Mouse (Mus musculus): Measurements from ENCODE around the gene Ubap1. TPM values are rescaled to one million over a fixed set of nuclear protein-coding genes. Genes with fewer than 3 reads are reported as not detected.

Gene Ubap1
- total RNA-seq, 2 experiments from 2014 or later, result 43.1 to 54.6 TPM

DNA sequence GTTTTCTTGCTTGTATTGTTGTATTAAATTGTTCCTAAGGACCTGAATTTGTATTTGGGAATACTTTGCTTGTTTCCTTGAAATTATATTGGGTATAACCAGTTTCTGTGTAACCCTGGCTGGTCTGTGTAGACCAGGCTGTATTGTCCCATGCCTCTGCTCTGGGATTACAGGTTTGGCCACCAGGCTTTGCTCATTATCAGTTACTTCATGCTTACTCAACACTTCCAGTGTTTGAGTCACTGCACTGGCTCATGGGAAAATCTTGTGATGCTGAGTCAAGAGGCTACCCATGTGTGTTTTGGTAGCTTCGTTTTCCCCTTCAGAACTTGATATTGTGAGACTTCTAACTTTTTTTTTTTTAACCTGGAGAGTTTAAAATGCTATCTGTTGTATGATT, 4.5 kb downstream of the Ubap1 start:
- no peak for DNase-seq (ENCODE audit: low spot score in 2 of 2)

DNA sequence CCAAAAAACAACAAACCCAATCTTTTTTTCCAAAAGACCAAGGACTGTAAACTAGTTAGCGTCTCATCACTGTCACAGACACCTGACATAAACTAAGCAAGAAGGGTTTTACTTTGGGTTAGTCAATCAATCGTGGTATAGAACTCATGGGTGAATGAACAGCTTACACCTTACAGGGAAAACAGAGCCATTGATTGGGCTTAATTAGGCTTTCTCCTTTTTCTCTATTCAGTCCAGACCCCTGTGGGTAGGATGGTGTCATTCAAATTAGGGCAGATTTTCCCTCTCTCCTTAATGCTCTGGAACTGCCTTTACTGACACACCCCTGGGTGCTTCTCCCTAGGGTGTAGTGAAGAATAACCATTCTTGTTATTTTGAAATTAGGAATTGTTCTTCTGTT, 8.4 kb downstream of the Ubap1 start:
- DNase-seq (ENCODE audit: low spot score in 2 of 2), result no peak

DNA sequence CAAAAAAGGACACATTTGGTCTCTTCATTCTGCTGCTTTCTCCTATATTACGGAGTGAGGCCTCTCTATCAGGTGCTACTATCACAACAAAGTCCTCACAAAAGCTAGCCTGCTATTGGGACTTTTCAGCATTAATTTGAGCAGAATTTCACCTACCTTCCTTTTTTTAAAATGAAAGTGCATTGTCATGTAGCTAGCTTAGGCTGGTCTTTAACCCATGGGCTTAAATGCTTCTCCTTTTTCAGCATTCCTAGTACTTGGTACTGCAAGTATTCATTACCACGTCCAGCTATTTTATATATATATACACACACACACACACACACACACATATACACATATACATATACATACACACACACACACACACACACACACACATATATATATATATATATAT, 9.9 kb downstream of the Ubap1 start:
- DNase-seq (ENCODE audit: low spot score in 2 of 2), result no peak

DNA sequence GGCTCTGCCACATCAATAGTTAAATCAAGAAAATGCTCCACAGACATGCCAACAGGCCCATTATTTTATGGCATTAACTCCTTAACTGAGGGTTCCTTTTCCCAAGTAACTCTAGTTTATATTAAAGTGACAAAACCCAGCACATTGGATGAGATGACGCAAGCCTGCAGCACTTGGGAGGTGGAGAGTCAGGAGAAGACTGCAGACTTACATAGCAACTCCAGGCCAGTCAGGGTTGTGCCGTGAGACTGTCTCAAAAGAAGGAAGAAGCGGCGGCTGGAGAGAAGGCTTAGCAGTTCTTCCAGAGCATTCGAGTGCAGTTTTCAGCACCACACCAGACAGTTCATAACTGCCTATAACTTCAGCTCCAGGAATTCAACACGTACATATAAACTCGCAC, 10.6 kb downstream of the Ubap1 start:
- DNase-seq (ENCODE audit: low spot score in 2 of 2), result no peak

DNA sequence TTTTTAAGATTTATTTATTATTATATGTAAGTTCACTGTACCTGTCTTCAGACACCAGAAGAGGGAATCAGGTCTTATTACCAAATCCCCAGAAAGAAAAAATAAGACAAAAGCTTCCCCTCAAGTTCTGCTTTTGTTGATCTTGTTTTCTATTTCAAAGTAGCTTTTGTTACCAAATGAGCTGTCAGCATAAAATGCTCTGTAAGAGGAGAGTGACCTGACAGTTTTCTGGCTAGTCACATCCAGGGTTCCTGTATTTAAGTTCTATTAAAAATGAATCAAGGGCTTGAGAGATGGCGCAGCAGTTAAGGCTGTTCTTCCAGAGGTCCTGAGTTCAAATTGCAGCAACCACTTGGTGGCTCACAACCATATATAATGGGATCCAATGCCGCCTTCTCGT, 12.3 kb downstream of the Ubap1 start:
- no peak for DNase-seq (ENCODE audit: low spot score in 2 of 2)

DNA sequence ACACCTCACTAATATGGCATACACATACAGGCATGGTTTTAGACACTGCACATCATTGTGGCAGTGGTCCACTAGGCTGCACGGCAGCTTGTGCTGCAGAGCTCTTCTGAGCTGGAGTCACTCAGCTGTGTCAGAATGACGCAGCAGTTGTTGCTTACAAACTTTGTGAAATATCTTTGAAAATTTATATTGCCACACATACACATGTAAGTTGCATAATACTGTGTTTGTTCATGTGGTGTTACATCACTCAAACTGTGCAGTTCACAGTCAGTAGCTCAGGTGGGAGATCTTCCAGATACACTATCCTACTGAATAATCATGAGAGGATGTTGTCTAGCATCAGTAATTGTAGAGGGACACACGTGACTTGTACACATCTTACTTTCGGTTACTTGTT, 19.4 kb downstream of the Ubap1 start:
- no peak for DNase-seq (ENCODE audit: low spot score in 2 of 2)

DNA sequence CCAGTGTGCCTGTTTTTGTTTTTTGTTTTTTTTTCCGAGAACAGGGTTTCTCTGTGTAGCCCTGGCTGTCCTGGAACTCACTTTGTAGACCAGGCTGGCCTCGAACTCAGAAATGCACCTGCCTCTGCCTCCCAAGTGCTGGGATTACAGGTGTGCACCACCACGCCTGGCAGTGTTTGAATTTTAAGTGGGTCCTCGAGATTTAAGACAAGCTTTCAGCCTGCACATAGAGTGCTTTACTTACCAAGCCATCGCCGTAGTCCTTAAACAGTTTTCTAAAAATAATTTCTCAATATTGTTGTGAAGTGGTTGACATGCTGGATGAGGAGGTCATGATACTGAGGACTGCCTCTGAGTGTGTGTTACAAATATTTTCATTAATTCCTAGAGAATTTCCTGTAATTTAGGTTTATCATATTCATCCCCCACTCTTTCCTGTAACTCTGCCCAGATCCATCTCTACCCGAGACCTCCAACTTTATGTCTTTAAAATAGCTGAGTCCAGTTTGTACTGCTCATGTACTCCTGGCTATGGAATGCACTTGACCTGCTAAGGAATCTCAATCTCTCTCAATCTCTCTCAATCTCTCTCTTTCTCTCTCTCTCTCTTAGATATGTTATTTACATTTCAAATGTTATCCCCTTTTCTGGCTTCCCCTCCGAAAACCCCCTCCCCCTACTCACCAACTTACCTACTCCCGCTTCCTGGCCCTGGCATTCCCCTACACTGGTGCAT, 21.1 kb downstream of the Ubap1 start:
- no peak for DNase-seq (ENCODE audit: low spot score in 2 of 2)

DNA sequence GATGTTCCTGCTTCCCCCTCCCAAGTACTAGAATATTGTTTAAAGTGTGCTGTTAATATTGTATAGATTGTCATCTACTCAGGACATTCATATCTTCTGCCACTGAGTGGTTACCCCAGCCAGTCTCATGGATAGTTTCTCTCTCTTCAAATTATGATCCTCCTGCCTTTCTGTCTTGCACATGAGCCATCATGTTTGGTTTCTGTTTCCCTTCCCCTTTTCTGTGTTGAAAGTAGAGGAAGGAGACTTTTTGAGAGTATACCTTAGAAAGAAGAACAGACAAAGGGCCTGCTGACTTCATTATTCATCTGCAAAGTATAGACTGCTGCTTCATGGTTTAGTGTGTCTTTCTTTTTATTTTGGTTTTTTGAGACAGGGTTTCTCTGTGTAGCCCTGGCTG, 28.8 kb downstream of the Ubap1 start:
- no peak for DNase-seq (ENCODE audit: low spot score in 2 of 2)

DNA sequence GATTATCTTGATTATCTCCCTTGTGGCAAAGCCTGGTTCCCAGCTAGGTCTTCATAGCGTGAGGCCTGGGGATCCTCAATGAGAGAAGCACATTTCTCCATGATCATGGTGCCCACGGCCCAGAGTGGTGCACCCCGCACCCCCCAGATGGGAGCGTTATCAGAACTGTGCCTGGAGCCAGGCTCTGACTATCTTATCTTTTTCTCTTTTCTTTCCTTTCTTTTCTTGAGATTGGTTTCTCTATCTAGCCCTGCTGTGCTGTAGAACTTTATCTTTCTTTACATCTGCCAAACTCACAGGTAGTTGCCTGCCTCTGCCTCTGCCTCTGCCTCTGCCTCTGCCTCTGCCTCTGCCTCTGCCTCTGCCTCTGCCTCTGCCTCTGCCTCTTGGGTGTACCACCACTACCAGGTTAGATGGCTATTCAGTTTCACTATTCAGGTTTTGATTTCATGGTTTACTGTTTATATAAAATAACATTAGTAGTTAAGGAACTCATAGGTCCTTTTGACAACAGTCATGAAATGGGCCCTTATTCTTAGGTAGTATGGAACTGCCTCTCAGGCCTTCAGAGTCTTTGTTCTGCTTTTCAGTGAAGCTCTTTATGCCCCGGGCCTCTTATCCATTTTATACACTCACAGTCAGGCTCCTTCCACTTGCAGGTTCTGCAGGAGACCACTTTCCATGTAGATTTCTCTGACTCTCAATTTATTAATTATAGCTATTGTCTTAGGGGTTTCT, 32.6 kb downstream of the Ubap1 start:
- no peak for DNase-seq (ENCODE audit: low spot score in 2 of 2)

DNA sequence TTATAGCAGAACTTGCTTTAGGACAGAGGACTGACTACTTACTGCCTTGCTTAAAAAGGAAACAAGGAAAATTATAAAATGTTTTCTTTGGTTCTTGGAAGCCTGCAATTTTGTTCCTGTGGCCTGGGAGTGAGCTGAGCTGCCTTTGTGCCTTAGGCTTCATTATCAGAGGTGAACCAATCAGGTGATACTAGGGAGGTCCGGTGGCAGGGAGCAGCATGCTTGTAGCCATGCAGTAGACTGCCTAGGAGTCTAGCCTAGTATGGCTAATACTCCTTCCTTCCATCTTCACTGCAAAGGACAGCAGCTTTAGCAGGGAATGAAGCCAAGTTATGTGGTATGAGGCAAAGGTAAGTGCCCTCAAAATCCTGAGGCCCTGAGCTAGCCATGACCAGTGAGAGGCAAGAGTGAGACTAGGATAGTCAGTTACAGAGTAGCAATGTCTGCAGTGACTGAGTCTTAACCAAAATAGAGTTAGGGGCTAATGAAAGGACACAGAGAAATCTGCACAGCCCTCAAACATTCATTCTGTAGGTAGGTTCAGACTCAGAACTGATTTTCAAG, 37.7 kb downstream of the Ubap1 start:
- no peak for DNase-seq (ENCODE audit: low spot score in 2 of 2)

DNA sequence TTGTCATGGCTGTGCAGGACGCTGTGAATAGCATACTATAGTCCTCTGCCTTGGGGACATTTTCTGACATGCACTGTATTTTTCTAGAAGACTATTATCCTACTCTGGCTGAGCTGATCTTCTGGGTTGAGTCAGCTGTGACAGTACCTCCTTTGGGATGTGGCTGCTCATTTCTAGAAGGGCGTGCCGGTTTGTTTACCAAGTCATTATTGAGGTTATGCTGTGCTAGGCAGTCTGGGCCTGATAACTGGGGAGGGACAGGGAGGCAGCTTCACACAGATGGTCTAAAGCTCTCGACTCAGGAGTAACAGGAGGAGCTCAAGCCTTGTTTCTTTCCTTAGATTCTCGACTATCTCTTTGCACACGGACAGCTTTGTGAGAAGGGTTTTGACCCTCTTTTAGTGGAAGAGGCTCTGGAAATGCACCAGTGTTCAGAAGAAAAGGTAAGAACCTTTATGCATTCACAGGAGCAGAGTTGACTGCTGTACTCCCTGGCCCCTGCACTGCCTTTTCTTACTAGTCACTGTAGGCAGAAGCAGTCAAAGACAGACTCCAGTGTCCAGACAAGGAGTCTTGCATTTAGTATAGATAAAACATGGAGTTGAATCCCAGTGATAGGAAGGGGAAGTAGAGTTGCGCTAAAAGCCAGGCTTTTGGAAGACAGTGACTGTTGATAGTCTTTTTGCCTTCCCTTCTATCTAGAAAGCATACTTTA, 39.1 kb downstream of the Ubap1 start:
- DNase-seq (ENCODE audit: low spot score in 2 of 2), result no peak

DNA sequence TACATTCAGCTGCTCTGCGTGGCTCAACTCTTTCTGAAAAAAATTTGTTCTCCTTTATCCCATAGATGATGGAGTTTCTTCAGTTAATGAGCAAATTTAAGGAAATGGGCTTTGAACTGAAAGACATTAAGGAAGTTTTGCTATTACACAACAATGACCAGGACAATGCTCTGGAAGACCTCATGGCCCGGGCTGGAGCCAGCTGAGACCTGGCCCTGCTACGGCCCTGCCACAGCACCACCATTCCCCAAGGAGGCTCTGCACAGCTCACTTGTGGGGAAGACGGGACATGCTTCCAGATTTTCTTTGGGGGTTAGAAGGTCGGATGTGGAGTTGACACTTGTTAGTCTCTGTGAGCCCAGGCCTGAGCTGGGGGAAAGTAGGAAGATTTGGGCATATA, 39.8 kb downstream of the Ubap1 start:
- no peak for DNase-seq (ENCODE audit: low spot score in 2 of 2)

DNA sequence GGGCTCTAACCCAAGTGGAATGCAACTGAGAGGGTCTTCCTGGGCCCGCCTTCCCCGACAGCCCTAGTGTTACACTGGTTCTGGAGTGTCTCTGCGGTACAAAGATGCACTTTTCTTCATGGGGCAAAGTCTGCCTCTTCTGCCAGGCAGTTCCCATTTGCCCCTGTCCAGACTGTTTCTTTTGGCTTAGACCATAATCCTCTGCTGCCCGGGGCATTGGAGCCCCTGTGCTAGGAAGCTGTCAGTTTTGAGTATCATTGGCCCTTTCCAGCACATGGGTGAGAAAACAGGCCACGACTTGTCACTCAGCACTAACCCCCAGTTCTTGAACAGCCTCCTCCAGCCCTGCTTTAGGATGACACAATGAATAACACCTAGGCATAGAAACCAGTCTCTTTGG, 40.4 kb downstream of the Ubap1 start:
- no peak for DNase-seq (ENCODE audit: low spot score in 2 of 2)

DNA sequence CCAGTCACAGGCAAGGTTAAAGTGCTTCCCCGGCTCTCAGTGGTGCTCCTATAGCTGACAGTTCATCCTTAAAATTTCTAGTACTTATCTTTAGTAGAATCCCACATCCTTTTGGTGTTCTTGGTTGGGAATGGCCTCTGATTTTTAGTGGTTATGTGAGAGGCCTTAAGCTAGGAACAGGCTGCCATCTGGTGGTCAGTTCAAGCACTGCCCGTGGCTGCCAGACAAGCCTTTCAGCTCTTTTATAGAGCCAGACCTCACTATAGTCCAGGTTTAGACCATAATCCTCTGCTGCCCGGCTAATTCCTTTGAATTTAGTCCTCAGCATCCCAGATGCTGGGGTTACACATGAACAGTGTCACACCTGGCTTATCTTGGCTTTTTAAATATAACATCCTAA, 41.3 kb downstream of the Ubap1 start:
- peak; percentile 89 to 90 for DNase-seq (ENCODE audit: low spot score in 2 of 2)

DNA sequence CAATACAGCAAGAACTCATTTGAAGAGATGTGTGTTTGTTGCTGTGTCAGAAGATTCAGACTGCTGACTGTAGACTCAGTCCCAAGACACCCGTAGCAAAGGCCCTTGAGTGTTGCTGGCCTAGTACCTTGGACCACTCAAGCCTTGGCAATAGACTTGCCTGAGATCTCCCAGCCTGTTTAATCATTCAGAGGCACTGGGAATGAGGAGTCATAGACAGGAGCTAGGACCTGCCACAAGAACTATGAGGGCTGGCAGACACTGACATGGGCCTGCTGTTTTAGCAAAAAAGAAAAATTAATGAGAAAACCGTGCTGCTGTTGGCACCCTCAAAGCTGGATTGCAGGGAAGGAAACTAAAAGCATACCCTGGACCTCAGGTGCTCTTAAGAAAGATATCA, 42.2 kb downstream of the Ubap1 start:
- no peak for DNase-seq (ENCODE audit: low spot score in 2 of 2)

DNA sequence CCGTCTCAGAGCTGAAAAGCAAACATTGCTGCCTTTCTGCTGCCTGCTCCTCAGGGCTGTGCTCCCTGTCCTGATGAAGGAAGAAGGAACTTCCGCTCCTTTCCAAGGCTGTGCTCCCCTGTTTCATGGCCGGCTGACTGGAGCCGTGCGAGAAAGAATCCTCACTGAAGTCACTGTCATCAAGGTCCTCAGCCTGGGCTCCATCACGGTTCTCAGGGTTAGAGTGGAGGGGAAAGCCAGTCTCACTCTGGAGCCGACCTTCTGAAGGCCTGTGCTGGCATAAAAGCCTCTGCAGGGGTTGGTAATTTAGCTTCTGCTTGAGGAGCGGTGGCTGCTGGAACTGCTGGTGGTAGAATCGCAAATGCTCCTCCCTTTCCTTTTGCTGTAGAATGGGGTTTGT, 45.9 kb downstream of the Ubap1 start:
- DNase-seq (ENCODE audit: low spot score in 2 of 2), result no peak

DNA sequence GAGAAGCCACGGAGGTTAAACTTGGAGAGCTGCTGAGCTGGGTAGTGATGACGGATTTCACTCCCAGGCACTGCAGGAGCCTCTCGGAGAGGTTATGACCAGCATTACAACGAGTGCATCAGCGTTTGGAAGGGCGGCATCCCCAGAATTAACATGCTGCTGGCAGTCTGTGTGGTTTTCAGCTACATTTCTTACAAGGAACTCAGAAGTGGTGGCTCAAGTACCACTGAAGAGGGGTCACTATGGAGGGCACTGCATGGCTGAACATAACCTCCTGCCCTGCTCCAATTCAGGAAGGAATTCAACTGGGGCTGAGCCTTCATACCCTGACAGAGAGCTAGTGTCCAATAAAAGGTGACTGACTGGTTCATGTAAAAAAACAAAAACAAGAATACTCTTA, 49.6 kb downstream of the Ubap1 start:
- DNase-seq (ENCODE audit: low spot score in 2 of 2), result no peak

DNA sequence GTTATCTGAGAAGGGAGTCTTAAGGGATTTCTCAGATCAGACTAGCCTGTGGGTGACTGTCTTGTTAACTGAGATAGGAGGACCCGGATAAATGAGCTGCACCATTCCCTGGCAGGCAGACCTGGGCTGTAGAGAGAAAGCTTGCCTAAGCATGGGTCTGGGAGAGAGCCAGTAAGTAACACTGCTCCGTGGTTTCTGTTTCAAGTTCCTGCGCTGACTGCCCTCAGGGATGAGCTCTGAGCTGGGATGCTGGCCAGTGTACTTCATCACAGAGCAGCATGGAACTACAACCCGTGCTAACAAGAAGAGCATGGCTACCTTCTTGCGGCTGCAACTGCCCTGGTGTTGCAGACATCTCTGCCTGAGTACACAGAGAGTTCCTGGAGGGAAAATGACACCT, 51.1 kb downstream of the Ubap1 start:
- DNase-seq (ENCODE audit: low spot score in 2 of 2), result no peak

DNA sequence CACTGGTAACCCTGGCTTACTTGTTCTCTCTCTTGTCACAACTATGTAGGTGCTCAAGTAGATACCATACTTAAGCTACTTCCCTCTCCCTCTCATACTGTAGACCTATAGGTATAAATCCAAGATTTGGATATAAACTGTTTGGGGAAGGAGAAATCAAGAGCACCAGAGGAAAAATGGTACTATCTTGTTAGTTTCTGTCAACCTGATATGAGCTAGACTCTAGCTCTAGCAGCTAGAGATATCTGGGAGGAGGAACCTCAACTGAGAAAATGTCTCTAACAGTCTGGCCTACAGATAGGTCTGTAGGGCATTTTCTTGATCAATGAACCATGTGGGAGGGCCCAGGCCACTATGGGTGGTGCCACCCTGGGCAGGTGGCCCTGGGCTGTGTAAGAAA, 52.4 kb downstream of the Ubap1 start:
- no peak for DNase-seq (ENCODE audit: low spot score in 2 of 2)

DNA sequence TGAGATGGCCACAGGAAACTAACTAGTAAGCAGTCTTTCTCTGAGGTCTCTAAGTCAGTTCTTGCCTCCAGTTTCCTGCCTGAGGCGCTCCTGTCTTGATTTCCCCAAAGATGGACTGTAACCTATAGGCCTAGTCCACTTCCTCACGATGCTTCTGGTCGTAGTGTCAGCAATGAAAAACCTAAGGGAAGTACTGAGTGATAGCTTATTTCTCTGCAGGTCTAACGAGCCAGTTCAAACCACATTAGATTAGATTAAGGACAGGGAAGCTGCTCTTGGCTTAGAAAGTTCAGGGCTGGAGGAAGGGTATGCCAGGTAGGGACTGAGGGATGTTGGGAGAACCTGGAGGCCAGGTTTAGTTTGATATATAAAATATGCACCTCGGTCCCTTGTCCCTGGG, 52.8 kb downstream of the Ubap1 start:
- no peak for DNase-seq (ENCODE audit: low spot score in 2 of 2)

DNA sequence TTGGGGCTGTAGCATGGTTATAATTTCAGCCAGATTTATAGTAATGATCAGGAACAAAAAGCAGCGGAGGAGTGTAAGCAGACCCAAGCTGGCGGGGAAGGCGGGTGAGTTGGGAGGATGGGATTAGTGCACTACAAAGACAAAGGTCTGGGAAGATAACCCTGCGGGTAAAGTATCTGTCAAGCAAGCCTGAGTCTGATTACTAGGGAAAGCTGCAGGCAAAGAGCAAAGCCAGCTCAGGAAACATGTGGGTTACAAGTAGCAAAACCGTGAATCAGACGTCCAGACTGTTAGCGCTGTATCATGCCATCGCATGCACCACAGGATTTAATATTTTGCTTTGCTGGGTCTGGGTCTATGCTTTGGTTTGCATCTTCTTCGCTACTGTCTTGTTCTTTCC, 57.8 kb downstream of the Ubap1 start:
- DNase-seq (ENCODE audit: low spot score in 2 of 2), result no peak

DNA sequence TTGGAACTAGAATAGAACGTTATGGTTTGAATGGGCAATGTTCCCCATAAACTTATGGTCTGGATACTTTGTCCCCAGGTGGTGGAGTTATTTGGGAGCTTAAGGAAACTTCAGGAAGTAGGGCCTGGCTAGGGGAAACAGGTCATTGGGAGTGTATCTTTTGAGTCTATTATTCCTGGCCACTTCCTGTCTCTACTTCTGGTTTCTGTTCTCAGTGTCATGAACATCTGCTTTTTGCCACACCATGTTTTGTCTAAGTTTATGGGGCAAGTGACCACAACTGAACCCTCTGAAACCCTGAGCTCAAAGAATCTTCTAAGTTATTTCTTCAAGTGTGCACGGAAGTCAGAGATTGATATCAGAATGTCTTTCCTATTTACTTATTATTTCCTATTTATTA, 58.6 kb downstream of the Ubap1 start:
- no peak for DNase-seq (ENCODE audit: low spot score in 2 of 2)

Measured in layer of hippocampus, postnatal 10 days (tissue).